Mouse (Mus musculus) adrenal gland, postnatal 10 days (tissue): ENCODE measurements around the gene Mief2. TPM values are rescaled to one million over a fixed set of nuclear protein-coding genes. Genes with fewer than 3 reads are reported as not detected.

Experiments
- DNase-seq: peaks from one replicate; pipeline ENCODE4 v3.0.0; 2021; ENCODE audit warnings: mixed read lengths
- total RNA-seq, 2 experiments: library from RNA; stranded (reverse); gene quantifications; 2 replicates each; pipeline ENCODE4 v1.2.3; 2021

Mief2 gene
- total RNA-seq, 2 experiments from 2014 or later: 31.8 to 43.9 TPM

GRCm38 (mm10) chr11:60719263-60719662, 8.9 kb upstream of the Mief2 start:
- no peak for DNase-seq

GRCm38 (mm10) chr11:60726601-60727391, 1.4 kb upstream of the Mief2 start, which contains the start of gene Flii:
Flii (minus strand) TSS chr11:60727263.
- peak; percentile 93 for DNase-seq

- peak; percentile 43 for DNase-seq
Measured at GRCm38 (mm10) chr11:60727392-60728140, 632 bp upstream of the Mief2 start.

- DNase-seq: peak; percentile 71
Measured at GRCm38 (mm10) chr11:60729217-60729641, 1.0 kb downstream of the Mief2 start.

- no peak for DNase-seq
Measured at GRCm38 (mm10) chr11:60730169-60730568, 2.0 kb downstream of the Mief2 start.

- DNase-seq: peak; percentile 37
Measured at GRCm38 (mm10) chr11:60731251-60731650, 3.1 kb downstream of the Mief2 start.

GRCm38 (mm10) chr11:60734206-60734605, 6.0 kb downstream of the Mief2 start:
- no peak for DNase-seq

GRCm38 (mm10) chr11:60735191-60735590, 7.0 kb downstream of the Mief2 start:
- DNase-seq: no peak

- no peak for DNase-seq
Measured at GRCm38 (mm10) chr11:60736491-60736890, 8.3 kb downstream of the Mief2 start.

- DNase-seq: no peak
Measured at GRCm38 (mm10) chr11:60737450-60737849, 9.3 kb downstream of the Mief2 start.

- DNase-seq: no peak
Measured at GRCm38 (mm10) chr11:60740321-60740720, 12.1 kb downstream of the Mief2 start.

GRCm38 (mm10) chr11:60755570-60755969, 27.4 kb downstream of the Mief2 start:
- no peak for DNase-seq

GRCm38 (mm10) chr11:60761681-60762080, 33.5 kb downstream of the Mief2 start:
- no peak for DNase-seq

- no peak for DNase-seq
Measured at GRCm38 (mm10) chr11:60766969-60767368, 38.8 kb downstream of the Mief2 start.

GRCm38 (mm10) chr11:60769322-60769721, 41.1 kb downstream of the Mief2 start:
- no peak for DNase-seq

GRCm38 (mm10) chr11:60770776-60771175, 42.6 kb downstream of the Mief2 start:
- DNase-seq: no peak

- no peak for DNase-seq
Measured at GRCm38 (mm10) chr11:60772161-60772560, 44.0 kb downstream of the Mief2 start.

- no peak for DNase-seq
Measured at GRCm38 (mm10) chr11:60774158-60774689, 46.0 kb downstream of the Mief2 start.

- no peak for DNase-seq
Measured at GRCm38 (mm10) chr11:60774841-60775240, 46.6 kb downstream of the Mief2 start.

- DNase-seq: no peak
Measured at GRCm38 (mm10) chr11:60775578-60775977, 47.4 kb downstream of the Mief2 start.

GRCm38 (mm10) chr11:60776107-60776828, 48.1 kb downstream of the Mief2 start:
- no peak for DNase-seq
